Mouse (Mus musculus) embryonic fibroblast, embryonic 13.5 days (primary cell): ENCODE data around the gene Smpd1.

ENCODE experiments used
- CTCF ChIP-seq: IDR thresholded peaks from 2 replicates; pipeline ENCODE4 v1.5.1; 2011; ENCODE audit warnings: mild to moderate bottlenecking, control low read depth, low read length, moderate library complexity, borderline replicate concordance; ENCODE audit not compliant: insufficient read depth
- POLR2A ChIP-seq: IDR thresholded peaks from 2 replicates; pipeline ENCODE4 v1.6.1; 2011; ENCODE audit warnings: low read depth, mild to moderate bottlenecking, control low read depth, low read length, moderate library complexity

DNA sequence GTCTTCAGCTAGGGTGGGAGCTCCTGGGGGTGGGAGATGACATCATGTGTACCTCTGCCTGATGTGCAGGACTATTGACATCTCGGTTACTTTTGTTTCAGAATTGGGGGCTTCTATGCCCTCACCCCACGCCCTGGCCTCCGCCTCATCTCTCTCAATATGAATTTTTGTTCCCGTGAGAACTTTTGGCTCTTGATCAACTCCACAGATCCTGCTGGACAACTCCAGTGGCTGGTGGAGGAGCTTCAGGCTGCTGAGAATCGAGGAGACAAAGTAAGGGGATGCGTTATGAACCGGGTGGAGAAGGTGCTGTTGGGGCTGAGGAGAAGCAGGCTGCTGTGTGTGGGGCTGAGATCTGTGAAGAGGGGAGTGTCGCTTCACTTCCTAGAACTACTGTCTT lies 2.2 kb downstream of the Smpd1 start:
- TF ChIP-seq CTCF, result no peak
- no peak for TF ChIP-seq POLR2A
